Mouse (Mus musculus) testis, postnatal 10 days (tissue): ENCODE data around the gene AC134908.4.

Experiments
- DNase-seq: peaks from one replicate; pipeline ENCODE4 v3.0.0; 2021; ENCODE audit warnings: low spot score

Gene AC134908.4

GRCm38 (mm10) chr17:25807452-25807851 is 12.0 kb upstream of the AC134908.4 start:
- peak; percentile 36 for DNase-seq

- DNase-seq = no peak
These were observed 11.0 kb upstream of the AC134908.4 start for GRCm38 (mm10) chr17:25806507-25806906.

GRCm38 (mm10) chr17:25802825-25803517 is 7.5 kb upstream of the AC134908.4 start:
- peak; percentile 38 for DNase-seq

GRCm38 (mm10) chr17:25801029-25801428 is 5.6 kb upstream of the AC134908.4 start:
- DNase-seq = peak; percentile 50

- DNase-seq = peak; percentile 95
These were observed 1.5 kb upstream of the AC134908.4 start, which contains the start of gene Metrn for GRCm38 (mm10) chr17:25796951-25797369. Metrn (minus strand) TSS chr17:25797136.

- DNase-seq = peak; percentile 55
These were observed 832 bp upstream of the AC134908.4 start for GRCm38 (mm10) chr17:25796211-25796771.

- DNase-seq = no peak
These were observed 461 bp downstream of the AC134908.4 start for GRCm38 (mm10) chr17:25794998-25795397.

GRCm38 (mm10) chr17:25794197-25794596 is 1.3 kb downstream of the AC134908.4 start:
- peak; percentile 59 for DNase-seq

- peak; percentile 86 for DNase-seq
These were observed 2.8 kb downstream of the AC134908.4 start, which contains the start of gene Fam173a for GRCm38 (mm10) chr17:25792615-25793014. Fam173a (minus strand) TSS chr17:25792901.

- peak; percentile 89 for DNase-seq
These were observed 3.5 kb downstream of the AC134908.4 start for GRCm38 (mm10) chr17:25791843-25792527.

- DNase-seq = no peak
These were observed 4.1 kb downstream of the AC134908.4 start for GRCm38 (mm10) chr17:25791320-25791842.

GRCm38 (mm10) chr17:25786781-25787504 is 8.5 kb downstream of the AC134908.4 start:
- no peak for DNase-seq

- DNase-seq = no peak
These were observed 9.2 kb downstream of the AC134908.4 start, which contains the start of gene Ccdc78 for GRCm38 (mm10) chr17:25786280-25786679. Ccdc78 (plus strand) TSS chr17:25786580.

GRCm38 (mm10) chr17:25785281-25785745 is 10.1 kb downstream of the AC134908.4 start, which contains the start of gene Haghl:
Haghl (minus strand) TSS chr17:25785673.
- DNase-seq = peak; percentile 97

- no peak for DNase-seq
These were observed 11.4 kb downstream of the AC134908.4 start for GRCm38 (mm10) chr17:25783861-25784574.

GRCm38 (mm10) chr17:25783086-25783485 is 12.4 kb downstream of the AC134908.4 start:
- peak; percentile 71 for DNase-seq

- no peak for DNase-seq
These were observed 14.1 kb downstream of the AC134908.4 start for GRCm38 (mm10) chr17:25781339-25781738.

GRCm38 (mm10) chr17:25777948-25778347 is 17.5 kb downstream of the AC134908.4 start:
- DNase-seq = no peak

GRCm38 (mm10) chr17:25775318-25776062 is 20.0 kb downstream of the AC134908.4 start:
- DNase-seq = no peak

- peak; percentile 99 for DNase-seq
These were observed 21.8 kb downstream of the AC134908.4 start, which contains the start of gene Narfl for GRCm38 (mm10) chr17:25773549-25774120. Narfl (plus strand) TSS chr17:25773776.
